Mouse (Mus musculus) lung, adult 10 weeks (tissue): Measurements from ENCODE around the gene Phf21b. TPM values are rescaled to one million over a fixed set of nuclear protein-coding genes. Genes with fewer than 3 reads are reported as not detected.

Source experiments
- polyA plus RNA-seq: library from polyadenylated mRNA; stranded (reverse); fragments of 350-450 nt; fragmentation: Illumina TruSeq; extraction: RNeasy Lipid Tissue Mini Kit (QIAGEN cat#74804); gene quantifications from one replicate; pipeline ENCODE4 v1.2.3, GENCODE M21; 2014; ENCODE audit warnings: low read depth, low replicate concordance; ENCODE audit not compliant: insufficient read depth

The Phf21b gene
- 0.39 TPM for polyA plus RNA-seq

GRCm38 (mm10) chr15:84856006-84856995 is at the start of gene Phf21b:
Phf21b (minus strand) TSS chr15:84856049.

Other genes starting within 250 kb of the Phf21b start
- gene Prr5, start 186.4 kb downstream of the Phf21b start, polyA plus RNA-seq, result 6.6 TPM
- gene Arhgap8, start 136.0 kb downstream of the Phf21b start, polyA plus RNA-seq, result 9.7 TPM
- gene Gm29666, start 64.0 kb upstream of the Phf21b start, polyA plus RNA-seq, result 0.06 TPM
- 9.8 TPM for gene Nup50, start 67.4 kb upstream of the Phf21b start, polyA plus RNA-seq
- 10.9 TPM for gene 5031439G07Rik, start 132.5 kb upstream of the Phf21b start, polyA plus RNA-seq
- 0.82 TPM for gene Upk3a, start 161.1 kb upstream of the Phf21b start, polyA plus RNA-seq
- 10.1 TPM for gene Fam118a, start 172.9 kb upstream of the Phf21b start, polyA plus RNA-seq